25 mouse cellular contexts compared by ENCODE assay signal in genomic region chr7:40674397-40674796, GRCm38 (mm10).
"Had no signal": no experiment of that assay in that cellular context is flagged by ENCODE, and none has a peak within 500 bp of the region (broad histone marks: within the 10 kb centered on the region; RNA-seq: fewer than 3 reads in every experiment).

No protein-coding gene starts in this region.

- H3K4me3 ChIP-seq: gastrocnemius, adult 2 months; heart, embryonic 10.5 days; heart, embryonic 12.5 days; hindbrain, embryonic 12.5 days; hindbrain, embryonic 15.5 days; intestine, embryonic 15.5 days; layer of hippocampus, adult 2 months; left cerebral cortex, adult 2 months; limb, embryonic 10.5 days; limb, embryonic 12.5 days; liver, embryonic 13.5 days had no signal

- ATAC-seq: inflammation-experienced regulatory T-cells, adult 6 months; intestine, embryonic 15.5 days; intestine, postnatal 0 days had no signal

- H3K27ac ChIP-seq: gastrocnemius, adult 2 months; heart, embryonic 10.5 days; hindbrain, embryonic 12.5 days; hindbrain, embryonic 15.5 days; intestine, embryonic 15.5 days; layer of hippocampus, adult 2 months; left cerebral cortex, adult 2 months; limb, embryonic 10.5 days; limb, embryonic 12.5 days; liver, embryonic 13.5 days had no signal

- H3K9me3 ChIP-seq: heart, embryonic 10.5 days; heart, embryonic 12.5 days; hindbrain, embryonic 12.5 days; hindbrain, embryonic 15.5 days; intestine, embryonic 15.5 days; limb, embryonic 10.5 days; limb, embryonic 12.5 days; liver, embryonic 13.5 days had no signal

- H3K27me3 ChIP-seq: heart, embryonic 12.5 days; hindbrain, embryonic 12.5 days; hindbrain, embryonic 15.5 days; intestine, embryonic 15.5 days; limb, embryonic 12.5 days; liver, embryonic 13.5 days had no signal

- H3K9ac ChIP-seq: heart, embryonic 12.5 days; hindbrain, embryonic 12.5 days; hindbrain, embryonic 15.5 days; intestine, embryonic 15.5 days; limb, embryonic 12.5 days; liver, embryonic 13.5 days had no signal

- DNase-seq: gastrocnemius, adult 2 months; gastrocnemius, postnatal 10 days; gastrocnemius, postnatal 25 days; heart, adult 18-20 months; heart, postnatal 10 days; heart, postnatal 4 days; kidney, adult 18-20 months; kidney, adult 8-10 months; kidney, postnatal 10 days; kidney, postnatal 25 days; kidney, postnatal 4 days; liver; liver, embryonic 13.5 days had no signal

- H3K4me1 ChIP-seq: heart, embryonic 10.5 days; heart, embryonic 12.5 days; hindbrain, embryonic 12.5 days; hindbrain, embryonic 15.5 days; intestine, embryonic 15.5 days; limb, embryonic 10.5 days; liver, embryonic 13.5 days had no signal

- H3K36me3 ChIP-seq: heart, embryonic 10.5 days; heart, embryonic 12.5 days; hindbrain, embryonic 12.5 days; hindbrain, embryonic 15.5 days; intestine, embryonic 15.5 days; limb, embryonic 10.5 days; limb, embryonic 12.5 days; liver, embryonic 13.5 days had no signal

- H3K4me2 ChIP-seq: heart, embryonic 12.5 days; hindbrain, embryonic 12.5 days; hindbrain, embryonic 15.5 days; intestine, embryonic 15.5 days; limb, embryonic 12.5 days; liver, embryonic 11.5 days; liver, embryonic 13.5 days had no signal
